Mouse (Mus musculus): Measurements from ENCODE around the gene Lsm4.

GRCm38 (mm10) chr8:70663691-70664090 lies 9.4 kb upstream of the Lsm4 start:
- TF ChIP-seq EP300 (IDR thresholded peaks at IDR 0.05; ENCODE audit: low read depth): no peak
- TF ChIP-seq CTCF (IDR thresholded peaks at IDR 0.05; ENCODE audit: low read depth): no peak
